Mouse (Mus musculus) megakaryocyte, embryonic 14.5 days (primary cell): ENCODE data around the gene Nlrp3.

ENCODE experiments used
- FLI1 ChIP-seq: IDR thresholded peaks from 2 replicates; pipeline ENCODE4 v1.6.1; 2012; ENCODE audit warnings: low read length, inconsistent platforms, mixed read lengths
- GATA1 ChIP-seq: IDR thresholded peaks from 3 replicates; pipeline ENCODE4 v1.6.1; 2012; ENCODE audit warnings: mixed read lengths, low read length, inconsistent platforms, borderline replicate concordance

GRCm38 (mm10) chr11:59506713-59507074, 34.7 kb upstream of the Nlrp3 start:
- TF ChIP-seq GATA1, result no peak
- no peak for TF ChIP-seq FLI1
